7 mouse cellular contexts compared by ENCODE assay signal in genomic region chr19:46572951-46573937, GRCm38 (mm10). TPM values are rescaled to one million over a fixed set of nuclear protein-coding genes. Genes with fewer than 3 reads are reported as not detected.
DNase-seq lines count a peak whose midpoint lies in the region; ATAC-seq lines count a peak whose summit lies in the region.

Arl3 (minus strand) TSS chr19:46573198.
Sfxn2 (plus strand) TSS chr19:46573365.

- peak; percentile 96 for DNase-seq in adrenal gland, postnatal 25 days
- peak; percentile 100 for DNase-seq in heart, adult 11 months
- peak; percentile 94 for DNase-seq in kidney, adult 18-20 months
- peak; percentile 96 for DNase-seq in limb, embryonic 11.5 days (ENCODE audit: low spot score)
- DNase-seq in midbrain, embryonic 14.5 days, result peak; percentile 98
- peak; percentile 89 to 92 for DNase-seq in spleen, adult 18-20 months

- ATAC-seq in embryonic facial prominence, embryonic 12.5 days (ENCODE audit: insufficient number of reproducible peaks, insufficient read depth, low FRiP score, low TSS enrichment), result peak; percentile 95
- peak; percentile 95 for ATAC-seq in limb, embryonic 11.5 days (ENCODE audit: insufficient number of reproducible peaks, low FRiP score, low TSS enrichment, low read depth)
- peak; percentile 97 for ATAC-seq in midbrain, embryonic 14.5 days (ENCODE audit: low FRiP score, low TSS enrichment)

- H3K4me1 ChIP-seq in embryonic facial prominence, embryonic 12.5 days, result peaks cover 17% of the 10 kb centered on the region
- H3K4me1 ChIP-seq in limb, embryonic 11.5 days (ENCODE audit: control insufficient read depth, insufficient read depth, low read length), result 0 out of 2 replicates have a peak, but pooled peaks cover 3% of the 10 kb centered on the region
- H3K4me1 ChIP-seq in midbrain, embryonic 14.5 days (ENCODE audit: control insufficient read depth, insufficient read depth, low read length), result peaks cover 11% of the 10 kb centered on the region

- H3K9ac ChIP-seq in embryonic facial prominence, embryonic 12.5 days, result peak within 1 kb of the TSS; percentile 79
- peak within 1 kb of the TSS; percentile 61 for H3K9ac ChIP-seq in limb, embryonic 11.5 days (ENCODE audit: low read length)
- peak within 1 kb of the TSS; percentile 57 for H3K9ac ChIP-seq in midbrain, embryonic 14.5 days (replicated peaks; ENCODE audit: low read length)

- WGBS in embryonic facial prominence, embryonic 12.5 days, result under 1% methylated on average over 67 of the region's 67 CpGs
- WGBS in limb, embryonic 11.5 days, result under 1% methylated on average over 65 of the region's 67 CpGs
- WGBS in midbrain, embryonic 14.5 days, result under 1% methylated on average over 67 of the region's 67 CpGs

- H3K4me2 ChIP-seq in embryonic facial prominence, embryonic 12.5 days (replicated peaks), result peak within 1 kb of the TSS; percentile 73
- H3K4me2 ChIP-seq in limb, embryonic 11.5 days (ENCODE audit: low read depth, severe bottlenecking), result peak within 1 kb of the TSS; percentile 68
- peak within 1 kb of the TSS; percentile 79 for H3K4me2 ChIP-seq in midbrain, embryonic 14.5 days (ENCODE audit: low read length)

- peak within 1 kb of the TSS; percentile 80 for H3K4me3 ChIP-seq in embryonic facial prominence, embryonic 12.5 days
- H3K4me3 ChIP-seq in limb, embryonic 11.5 days (ENCODE audit: low read depth, low read length), result peak within 1 kb of the TSS; percentile 67
- H3K4me3 ChIP-seq in midbrain, embryonic 14.5 days (replicated peaks; ENCODE audit: low read depth, low read length), result peak within 1 kb of the TSS; percentile 56

- no peaks in the 10 kb centered on the region for H3K27me3 ChIP-seq in embryonic facial prominence, embryonic 12.5 days
- no peaks in the 10 kb centered on the region for H3K27me3 ChIP-seq in limb, embryonic 11.5 days (ENCODE audit: control insufficient read depth, insufficient read depth, low read length)
- H3K27me3 ChIP-seq in midbrain, embryonic 14.5 days (ENCODE audit: control insufficient read depth, insufficient read depth, low read length), result no peaks in the 10 kb centered on the region

- peak within 1 kb of the TSS; percentile 80 for H3K27ac ChIP-seq in embryonic facial prominence, embryonic 12.5 days
- peak within 1 kb of the TSS; percentile 16; the same call in 1 of the 2 replicates for H3K27ac ChIP-seq in limb, embryonic 11.5 days (replicated peaks; ENCODE audit: low read depth, low read length)
- peak within 1 kb of the TSS; percentile 75 for H3K27ac ChIP-seq in midbrain, embryonic 14.5 days (replicated peaks; ENCODE audit: low read depth, low read length)

- no peaks in the 10 kb centered on the region for H3K9me3 ChIP-seq in embryonic facial prominence, embryonic 12.5 days
- no peaks in the 10 kb centered on the region for H3K9me3 ChIP-seq in limb, embryonic 11.5 days (ENCODE audit: control insufficient read depth, low read length)
- no peaks in the 10 kb centered on the region for H3K9me3 ChIP-seq in midbrain, embryonic 14.5 days (ENCODE audit: control insufficient read depth, low read length)

- no peaks in the 10 kb centered on the region for H3K36me3 ChIP-seq in embryonic facial prominence, embryonic 12.5 days
- no peaks in the 10 kb centered on the region for H3K36me3 ChIP-seq in limb, embryonic 11.5 days (ENCODE audit: control insufficient read depth, insufficient read depth, low read length)
- no peaks in the 10 kb centered on the region for H3K36me3 ChIP-seq in midbrain, embryonic 14.5 days (ENCODE audit: control insufficient read depth, insufficient read depth, low read length)

RNA-seq across cellular contexts. Expression of gene Arl3, which starts in this region (rescaled TPM):
- 50.3 and 61.0 TPM in 2 replicates for total RNA-seq in adrenal gland, postnatal 25 days (2021)
- 191 TPM in 2 replicates for polyA plus RNA-seq in embryonic facial prominence, embryonic 12.5 days (2016; fragmentation: Nextera tagmentation; extraction: Ambion mirVana)
- polyA plus RNA-seq in limb, embryonic 11.5 days (2014; fragmentation: Nextera tagmentation; extraction: Ambion mirVana), result 128 and 133 TPM in 2 replicates
- 134 and 200 TPM in 2 replicates for polyA plus RNA-seq in midbrain, embryonic 14.5 days (2014; fragmentation: Nextera tagmentation; extraction: Ambion mirVana)

RNA-seq across cellular contexts. Expression of gene Sfxn2, which starts in this region (rescaled TPM):
- 8.0 and 12.7 TPM in 2 replicates for total RNA-seq in adrenal gland, postnatal 25 days (2021)
- 23.4 and 23.6 TPM in 2 replicates for polyA plus RNA-seq in embryonic facial prominence, embryonic 12.5 days (2016; fragmentation: Nextera tagmentation; extraction: Ambion mirVana)
- polyA plus RNA-seq in limb, embryonic 11.5 days (2014; fragmentation: Nextera tagmentation; extraction: Ambion mirVana), result 15.2 and 15.6 TPM in 2 replicates
- 7.3 and 10.2 TPM in 2 replicates for polyA plus RNA-seq in midbrain, embryonic 14.5 days (2014; fragmentation: Nextera tagmentation; extraction: Ambion mirVana)

Comparison
In these comparisons a context has a peak if more than half of its experiments do, and no peak if none do; other contexts are left out.
1. Peak in every context shown above with its lines: DNase-seq, ATAC-seq, H3K4me3 ChIP-seq and H3K27ac ChIP-seq.
2. H3K27ac ChIP-seq: peak in every context shown above with its lines; median percentile 80 in embryonic facial prominence, embryonic 12.5 days; 75 in midbrain, embryonic 14.5 days; 16 in limb, embryonic 11.5 days.